Mouse (Mus musculus) kidney, adult 2 months (tissue): ENCODE measurements at regions not wholly inside any gene's neighbourhood (a gene's known extent, or its start where the extent isn't known, plus 50 kb on each side); places are given as distances from the start of the nearest gene placed in this dataset.

Experiments used
- CTCF ChIP-seq: fragments of 200-500 bp; conservative IDR thresholded peaks from 2 replicates; pipeline ENCODE4 v1.5.1; 2011; ENCODE audit warnings: low read depth, mild to moderate bottlenecking, control low read depth, low read length, moderate library complexity, mixed read lengths; ENCODE audit not compliant: insufficient read depth, insufficient read length
- POLR2A ChIP-seq: fragments of 200-500 bp; IDR thresholded peaks from one replicate; pipeline ENCODE4 v1.6.1; 2011; ENCODE audit warnings: low read depth, low read length, control low read depth

DNA sequence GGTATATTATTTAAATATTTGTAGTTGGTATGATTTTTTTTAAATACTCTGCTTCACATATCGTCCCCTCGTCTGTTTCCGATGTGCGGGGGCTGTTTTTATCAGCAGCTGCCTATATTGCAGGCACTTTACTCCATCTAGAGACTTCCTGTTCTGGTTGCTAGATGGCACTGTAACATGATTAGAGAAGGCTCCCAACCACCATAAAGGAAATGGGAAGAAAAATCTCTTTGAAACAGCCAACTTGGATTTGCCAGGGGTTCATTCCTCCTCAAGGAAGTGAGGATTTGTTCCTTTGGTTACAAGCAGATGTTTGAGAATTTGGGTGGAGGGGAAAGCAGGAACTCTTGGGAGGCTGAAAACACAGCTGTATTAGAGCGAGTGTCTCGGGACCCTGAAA is 112.3 kb upstream of the Ndn start:
- TF ChIP-seq CTCF (no peak), POLR2A (no peak)
